Mouse (Mus musculus): Measurements from ENCODE around the gene Adssl1.

GRCm38 (mm10) chr12:112617898-112618380 lies 1.9 kb upstream of the Adssl1 start:
- TF ChIP-seq CTCF (IDR thresholded peaks at IDR 0.05; ENCODE audit: low read depth, low read length) (peak; percentile 92), POLR2A (IDR thresholded peaks at IDR 0.05; ENCODE audit: extremely low read depth, insufficient read depth, low read length) (no peak)
